Mouse (Mus musculus): ENCODE measurements at regions not wholly inside any gene's neighbourhood (a gene's known extent, or its start where the extent isn't known, plus 50 kb on each side); places are given as distances from the start of the nearest gene placed in this dataset.

DNA sequence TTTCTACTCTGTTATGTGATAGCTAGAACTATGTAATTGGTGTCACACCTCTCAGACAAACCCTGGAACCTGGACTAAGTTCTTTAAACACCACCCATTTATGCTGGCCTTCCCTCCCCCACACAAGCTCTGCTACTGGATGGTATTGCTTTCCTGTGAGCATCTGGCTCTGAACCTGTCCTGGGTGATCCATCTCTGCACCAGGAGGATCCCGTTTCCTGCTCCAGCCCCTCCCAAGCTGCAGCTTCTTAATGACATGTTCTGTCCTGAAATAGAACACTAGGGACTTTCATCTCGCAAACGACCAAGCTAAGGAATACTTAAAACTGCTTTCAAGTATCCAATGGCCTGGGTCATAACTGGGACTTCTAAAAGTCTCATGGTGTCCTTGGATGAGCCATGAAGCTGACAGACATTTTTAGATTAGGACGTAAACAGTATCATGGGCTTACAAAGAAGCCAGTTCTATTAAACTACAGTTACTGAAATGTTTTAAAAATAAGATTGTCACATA is 74.4 kb upstream of the Zdhhc17 start:
- 40% methylated on average over 4 of the region's 4 CpGs for WGBS
- ATAC-seq (replicated peaks; ENCODE audit: extremely low read depth, insufficient read depth, low FRiP score): no peak
- Histone ChIP-seq H3K9me3 (replicated peaks; ENCODE audit: control insufficient read depth, low read length) (no peaks in the 10 kb centered on the region), H3K4me2 (ENCODE audit: low read depth, low read length) (no peak overlapping the region), H3K4me1 (ENCODE audit: control insufficient read depth, insufficient read depth, low read length) (peaks cover 4% of the 10 kb centered on the region), H3K27ac (ENCODE audit: low read length) (no peak overlapping the region), H3K9ac (ENCODE audit: low read length) (no peak overlapping the region), H3K4me3 (ENCODE audit: low read length) (no peak overlapping the region), H3K27me3 (ENCODE audit: control insufficient read depth, insufficient read depth, low read length) (no peaks in the 10 kb centered on the region), H3K36me3 (ENCODE audit: control insufficient read depth, insufficient read depth) (no peaks in the 10 kb centered on the region)

DNA sequence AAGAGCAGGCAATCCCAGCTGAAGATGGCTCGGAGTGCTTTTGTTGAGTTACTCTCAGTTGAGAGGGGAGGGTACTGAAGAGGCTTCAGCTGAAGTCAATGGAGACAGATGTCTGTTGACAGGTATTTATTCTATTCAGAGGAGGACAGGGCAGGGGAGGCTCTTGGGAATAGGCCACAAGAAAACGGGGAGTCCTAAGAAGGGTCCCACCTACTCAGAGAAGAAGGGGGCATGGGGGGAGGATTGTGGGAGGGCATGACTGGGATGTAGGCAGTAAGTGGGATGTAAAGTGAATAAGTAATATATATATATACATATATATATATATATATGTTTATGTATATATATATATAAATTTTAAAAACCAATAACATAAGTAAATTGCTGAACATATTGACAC is 73.9 kb upstream of the Zdhhc17 start:
- peaks cover 3% of the 10 kb centered on the region; the same call in 1 of the 2 replicates for H3K4me1 ChIP-seq (ENCODE audit: control insufficient read depth, insufficient read depth, low read length)
- H3K9ac ChIP-seq (ENCODE audit: low read length): no peak overlapping the region
- H3K9me3 ChIP-seq (replicated peaks; ENCODE audit: control insufficient read depth, low read length): no peaks in the 10 kb centered on the region
- H3K27me3 ChIP-seq (ENCODE audit: control insufficient read depth, insufficient read depth, low read length): no peaks in the 10 kb centered on the region
- no peak overlapping the region for H3K27ac ChIP-seq (ENCODE audit: low read length)
- no peak overlapping the region for H3K4me3 ChIP-seq (ENCODE audit: low read length)
- H3K36me3 ChIP-seq (ENCODE audit: control insufficient read depth, insufficient read depth): no peaks in the 10 kb centered on the region
- WGBS: 62% methylated on average over 2 of the region's 2 CpGs
- H3K4me2 ChIP-seq (ENCODE audit: low read depth, low read length): no peak overlapping the region
- no peak for ATAC-seq (replicated peaks; ENCODE audit: extremely low read depth, insufficient read depth, low FRiP score)

DNA sequence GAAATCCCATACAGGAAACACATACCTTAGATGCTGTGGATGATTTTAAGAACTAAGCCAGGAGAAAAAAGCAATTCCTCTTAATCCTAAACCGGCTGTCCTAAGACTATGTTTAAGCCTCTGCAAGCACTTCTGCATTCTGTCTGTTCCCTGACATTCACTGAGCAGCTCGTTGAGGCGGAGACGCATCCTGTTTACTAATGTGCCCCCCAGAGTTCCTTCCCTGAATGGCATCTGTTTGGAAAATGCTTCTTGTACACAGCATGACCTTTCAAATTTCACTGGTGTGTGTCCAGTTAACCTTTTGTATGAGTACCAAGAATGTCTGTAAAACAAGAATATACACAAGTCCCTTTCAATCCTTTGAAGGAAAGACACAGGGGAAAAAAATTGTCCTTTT is 73.4 kb upstream of the Zdhhc17 start:
- no peak overlapping the region for H3K9ac ChIP-seq (ENCODE audit: low read length)
- no peak overlapping the region for H3K4me3 ChIP-seq (ENCODE audit: low read length)
- no peaks in the 10 kb centered on the region for H3K36me3 ChIP-seq (ENCODE audit: control insufficient read depth, insufficient read depth)
- no peaks in the 10 kb centered on the region for H3K9me3 ChIP-seq (replicated peaks; ENCODE audit: control insufficient read depth, low read length)
- 41% methylated on average over 4 of the region's 4 CpGs for WGBS
- ATAC-seq (replicated peaks; ENCODE audit: extremely low read depth, insufficient read depth, low FRiP score): no peak
- H3K27me3 ChIP-seq (ENCODE audit: control insufficient read depth, insufficient read depth, low read length): no peaks in the 10 kb centered on the region
- no peak overlapping the region for H3K4me2 ChIP-seq (ENCODE audit: low read depth, low read length)
- H3K27ac ChIP-seq (ENCODE audit: low read length): no peak overlapping the region
- H3K4me1 ChIP-seq (ENCODE audit: control insufficient read depth, insufficient read depth, low read length): peaks cover 3% of the 10 kb centered on the region; the same call in 1 of the 2 replicates

DNA sequence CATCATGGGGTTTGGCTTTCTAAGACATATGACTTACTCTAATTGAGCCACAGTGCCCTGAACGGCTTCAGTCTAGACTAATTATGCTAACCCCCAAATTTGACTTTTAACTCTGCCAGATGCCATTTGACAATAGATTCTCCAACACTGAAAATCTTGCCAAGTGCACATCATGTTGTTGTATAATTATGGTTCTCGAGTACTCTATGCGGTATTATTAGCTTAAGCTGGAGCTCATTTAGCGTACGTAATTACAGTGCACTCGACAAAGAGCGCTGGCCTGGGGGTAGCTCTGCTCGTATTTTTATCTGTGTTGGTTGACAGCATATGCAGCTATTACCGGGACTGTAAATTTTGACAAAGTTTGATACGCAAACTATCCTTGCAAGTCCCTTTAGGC is 70.4 kb upstream of the Zdhhc17 start:
- Histone ChIP-seq H3K27me3 (ENCODE audit: control insufficient read depth, insufficient read depth, low read length) (no peaks in the 10 kb centered on the region), H3K4me1 (ENCODE audit: control insufficient read depth, insufficient read depth, low read length) (peaks cover 3% of the 10 kb centered on the region; the same call in 1 of the 2 replicates), H3K4me3 (ENCODE audit: low read length) (no peak overlapping the region), H3K36me3 (ENCODE audit: control insufficient read depth, insufficient read depth) (no peaks in the 10 kb centered on the region), H3K9me3 (replicated peaks; ENCODE audit: control insufficient read depth, low read length) (no peaks in the 10 kb centered on the region), H3K4me2 (ENCODE audit: low read depth, low read length) (no peak overlapping the region), H3K9ac (ENCODE audit: low read length) (no peak overlapping the region), H3K27ac (ENCODE audit: low read length) (no peak overlapping the region)
- 72% methylated on average over 10 of the region's 10 CpGs for WGBS
- no peak for ATAC-seq (replicated peaks; ENCODE audit: extremely low read depth, insufficient read depth, low FRiP score)

DNA sequence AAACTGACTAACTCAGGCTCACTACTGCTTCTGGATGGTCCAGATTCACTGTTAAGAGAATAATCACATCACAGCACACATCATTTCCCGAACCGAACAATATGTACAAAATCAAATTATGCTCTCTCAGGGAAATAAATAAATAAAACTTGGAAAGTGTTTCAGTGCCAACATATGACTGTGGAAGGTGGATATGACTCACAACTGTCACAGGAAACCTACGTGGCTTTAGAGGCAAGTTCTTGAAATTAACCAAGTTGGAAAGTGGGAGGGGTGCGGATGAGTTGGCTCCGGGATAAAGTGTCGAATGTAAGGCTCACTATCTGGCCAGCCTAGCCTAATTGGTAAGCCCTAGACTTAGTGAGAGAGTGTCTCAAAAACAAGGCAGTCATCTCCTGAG is 69.1 kb upstream of the Zdhhc17 start:
- no peak for ATAC-seq (replicated peaks; ENCODE audit: extremely low read depth, insufficient read depth, low FRiP score)
- Histone ChIP-seq H3K27ac (ENCODE audit: low read length) (no peak overlapping the region), H3K4me2 (ENCODE audit: low read depth, low read length) (no peak overlapping the region), H3K9me3 (replicated peaks; ENCODE audit: control insufficient read depth, low read length) (no peaks in the 10 kb centered on the region), H3K9ac (ENCODE audit: low read length) (no peak overlapping the region), H3K27me3 (ENCODE audit: control insufficient read depth, insufficient read depth, low read length) (no peaks in the 10 kb centered on the region), H3K4me1 (ENCODE audit: control insufficient read depth, insufficient read depth, low read length) (peaks cover 1% of the 10 kb centered on the region), H3K4me3 (ENCODE audit: low read length) (no peak overlapping the region), H3K36me3 (ENCODE audit: control insufficient read depth, insufficient read depth) (no peaks in the 10 kb centered on the region)
- 65% methylated on average over 6 of the region's 6 CpGs for WGBS

DNA sequence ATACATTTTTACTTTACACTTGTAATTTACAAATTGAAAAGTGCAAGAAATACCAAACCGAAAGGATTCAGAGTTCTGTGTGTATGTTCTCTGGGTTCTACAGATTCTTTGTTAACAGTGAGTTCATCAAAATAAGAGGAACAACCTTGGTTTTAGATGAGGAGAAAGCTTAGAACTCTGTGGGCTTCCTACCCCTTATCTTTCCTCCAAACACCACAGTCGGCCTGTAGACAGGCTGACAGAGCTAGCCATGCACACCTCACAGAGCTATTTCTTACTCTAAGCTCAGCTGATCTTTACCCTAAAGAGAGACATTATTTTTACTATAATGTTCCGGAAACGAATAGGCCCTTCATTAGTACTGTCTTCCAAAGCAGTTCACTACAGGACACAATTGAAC is 67.7 kb upstream of the Zdhhc17 start:
- H3K9ac ChIP-seq (ENCODE audit: low read length): no peak overlapping the region
- no peaks in the 10 kb centered on the region for H3K27me3 ChIP-seq (ENCODE audit: control insufficient read depth, insufficient read depth, low read length)
- no peaks in the 10 kb centered on the region for H3K9me3 ChIP-seq (replicated peaks; ENCODE audit: control insufficient read depth, low read length)
- H3K27ac ChIP-seq (ENCODE audit: low read length): no peak overlapping the region
- H3K4me1 ChIP-seq (ENCODE audit: control insufficient read depth, insufficient read depth, low read length): peaks cover 5% of the 10 kb centered on the region
- H3K4me3 ChIP-seq (ENCODE audit: low read length): no peak overlapping the region
- no peak overlapping the region for H3K4me2 ChIP-seq (ENCODE audit: low read depth, low read length)
- no peaks in the 10 kb centered on the region for H3K36me3 ChIP-seq (ENCODE audit: control insufficient read depth, insufficient read depth)
- 81% methylated on average over 4 of the region's 4 CpGs for WGBS
- no peak for ATAC-seq (replicated peaks; ENCODE audit: extremely low read depth, insufficient read depth, low FRiP score)

DNA sequence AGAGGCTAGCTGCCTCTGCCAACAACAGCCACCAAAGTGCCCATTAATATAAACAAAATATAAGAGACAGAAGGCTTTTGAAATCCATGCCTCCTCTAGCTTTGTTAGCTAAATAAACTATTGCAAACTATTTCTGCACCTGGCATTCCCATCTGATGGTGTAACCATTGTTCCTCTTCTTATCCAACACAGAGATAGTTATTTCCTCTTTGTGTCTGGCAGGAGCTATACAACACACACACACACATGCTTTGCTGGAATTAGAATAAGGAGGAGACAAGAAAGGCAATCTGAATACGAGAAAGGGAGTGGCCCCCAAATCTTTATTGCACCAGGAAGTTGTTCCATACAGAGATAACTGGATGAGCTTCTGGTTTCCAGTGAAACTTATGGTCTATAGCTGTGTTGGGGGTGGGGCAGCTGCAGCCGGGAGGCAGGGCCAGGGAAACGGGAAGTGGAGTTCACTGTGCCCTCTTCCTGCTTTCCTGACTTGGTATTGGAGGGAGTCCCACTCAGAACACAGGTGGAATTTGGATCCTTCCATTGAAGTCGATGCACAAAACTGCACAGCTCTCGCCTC is 64.0 kb upstream of the Zdhhc17 start:
- Histone ChIP-seq H3K36me3 (ENCODE audit: control insufficient read depth, insufficient read depth) (no peaks in the 10 kb centered on the region), H3K9ac (ENCODE audit: low read length) (no peak overlapping the region), H3K4me2 (ENCODE audit: low read depth, low read length) (no peak overlapping the region), H3K27ac (ENCODE audit: low read length) (peak overlapping the region; percentile 13; the same call in 1 of the 2 replicates), H3K27me3 (ENCODE audit: control insufficient read depth, insufficient read depth, low read length) (no peaks in the 10 kb centered on the region), H3K9me3 (replicated peaks; ENCODE audit: control insufficient read depth, low read length) (no peaks in the 10 kb centered on the region), H3K4me1 (ENCODE audit: control insufficient read depth, insufficient read depth, low read length) (peaks cover 5% of the 10 kb centered on the region), H3K4me3 (ENCODE audit: low read length) (no peak overlapping the region)
- no peak for ATAC-seq (replicated peaks; ENCODE audit: extremely low read depth, insufficient read depth, low FRiP score)
- WGBS: 53% methylated on average over 5 of the region's 5 CpGs

DNA sequence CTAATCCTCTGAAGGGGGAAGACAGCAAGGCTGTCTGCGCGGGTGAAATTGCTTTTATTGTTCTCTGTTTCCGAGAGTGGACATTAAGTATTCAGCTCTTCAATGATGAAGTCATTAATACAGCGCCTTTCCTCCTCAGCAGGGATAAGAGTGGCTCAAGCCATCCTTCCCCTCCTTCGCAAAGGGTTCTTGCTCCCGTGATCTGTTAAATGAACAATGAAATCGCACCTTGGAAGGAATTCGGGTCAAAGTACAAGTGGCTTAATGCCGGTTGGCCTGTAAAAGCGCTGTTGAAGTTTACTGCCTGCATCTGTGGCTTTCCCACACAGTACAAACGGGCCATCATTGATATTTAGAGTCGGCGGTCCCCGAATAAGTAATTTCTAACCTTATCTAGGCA is 63.3 kb upstream of the Zdhhc17 start:
- Histone ChIP-seq H3K4me2 (ENCODE audit: low read depth, low read length) (no peak overlapping the region), H3K36me3 (ENCODE audit: control insufficient read depth, insufficient read depth) (no peaks in the 10 kb centered on the region), H3K4me3 (ENCODE audit: low read length) (no peak overlapping the region), H3K27ac (ENCODE audit: low read length) (no peak overlapping the region), H3K9ac (ENCODE audit: low read length) (no peak overlapping the region), H3K27me3 (ENCODE audit: control insufficient read depth, insufficient read depth, low read length) (no peaks in the 10 kb centered on the region), H3K4me1 (ENCODE audit: control insufficient read depth, insufficient read depth, low read length) (peaks cover 5% of the 10 kb centered on the region), H3K9me3 (replicated peaks; ENCODE audit: control insufficient read depth, low read length) (no peaks in the 10 kb centered on the region)
- 46% methylated on average over 14 of the region's 14 CpGs for WGBS
- ATAC-seq (replicated peaks; ENCODE audit: extremely low read depth, insufficient read depth, low FRiP score): no peak

DNA sequence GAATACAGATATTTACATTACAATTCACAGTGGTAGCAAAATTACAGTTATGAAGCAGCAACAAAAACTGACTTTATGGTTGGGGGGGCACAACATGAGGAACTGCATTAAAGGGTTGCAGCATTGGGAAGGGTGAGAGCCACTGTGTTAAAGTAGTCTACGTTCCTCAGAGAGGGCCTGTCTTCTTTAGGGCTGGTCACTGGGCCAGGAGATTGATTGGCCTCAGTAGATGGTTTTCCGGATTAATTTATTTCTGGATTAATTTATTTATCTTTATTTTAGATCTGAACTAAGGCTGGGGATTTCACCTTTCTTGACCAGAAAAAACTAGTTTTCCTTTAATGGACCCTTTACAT is 62.6 kb upstream of the Zdhhc17 start:
- H3K27me3 ChIP-seq (ENCODE audit: control insufficient read depth, insufficient read depth, low read length): no peaks in the 10 kb centered on the region
- 80% methylated on average over 2 of the region's 2 CpGs for WGBS
- H3K9me3 ChIP-seq (replicated peaks; ENCODE audit: control insufficient read depth, low read length): no peaks in the 10 kb centered on the region
- no peaks in the 10 kb centered on the region for H3K36me3 ChIP-seq (ENCODE audit: control insufficient read depth, insufficient read depth)
- H3K4me1 ChIP-seq (ENCODE audit: control insufficient read depth, insufficient read depth, low read length): peaks cover 5% of the 10 kb centered on the region
- H3K27ac ChIP-seq (ENCODE audit: low read length): no peak overlapping the region
- no peak overlapping the region for H3K4me3 ChIP-seq (ENCODE audit: low read length)
- no peak for ATAC-seq (replicated peaks; ENCODE audit: extremely low read depth, insufficient read depth, low FRiP score)
- no peak overlapping the region for H3K4me2 ChIP-seq (ENCODE audit: low read depth, low read length)
- H3K9ac ChIP-seq (ENCODE audit: low read length): no peak overlapping the region

Data from heart, embryonic 16.5 days (tissue).